Mouse (Mus musculus) hindbrain, embryonic 11.5 days (tissue): Measurements from ENCODE around the gene Plac1. TPM values are rescaled to one million over a fixed set of nuclear protein-coding genes. Genes with fewer than 3 reads are reported as not detected.

Source experiments
- ATAC-seq: fragments of 200-750 bp; cut with Nextera tagmentation; 2 replicates; pipeline ENCODE4 v1.8.0; 2017; ENCODE audit warnings: mild to moderate bottlenecking, moderate TSS enrichment, moderate library complexity; ENCODE audit not compliant: low FRiP score
- DNase-seq: peaks from one replicate; pipeline ENCODE4 v3.0.0-alpha.2; 2015; ENCODE audit warnings: low spot score
- H3K27ac ChIP-seq: fragments of 300-500 bp; sonication (generic); 2 replicates; pipeline ENCODE4 v1.5.1; 2014; ENCODE audit warnings: mild to moderate bottlenecking, low read depth, low read length
- H3K27me3 ChIP-seq: fragments of 300-500 bp; sonication (generic); 2 replicates; pipeline ENCODE4 v1.6.1; 2014; ENCODE audit warnings: mild to moderate bottlenecking, low read length, moderate library complexity, mixed read lengths; ENCODE audit not compliant: control insufficient read depth, insufficient read depth
- H3K36me3 ChIP-seq: fragments of 300-500 bp; sonication (generic); 2 replicates; pipeline ENCODE4 v1.6.1; 2014; ENCODE audit warnings: mild to moderate bottlenecking, low read length, moderate library complexity, mixed read lengths; ENCODE audit not compliant: control insufficient read depth, insufficient read depth
- H3K4me1 ChIP-seq: fragments of 300-500 bp; sonication (generic); replicated peaks from 2 replicates; pipeline ENCODE4 v1.6.1; 2014; ENCODE audit warnings: low read length, mixed read lengths; ENCODE audit not compliant: control insufficient read depth, insufficient read depth
- H3K4me2 ChIP-seq: fragments of 300-500 bp; sonication (generic); replicated peaks from 2 replicates; pipeline ENCODE4 v1.6.1; 2014; ENCODE audit warnings: mild to moderate bottlenecking, low read depth, low read length
- H3K4me3 ChIP-seq: fragments of 300-500 bp; sonication (generic); 2 replicates; pipeline ENCODE4 v1.5.1; 2014; ENCODE audit warnings: low read depth, low read length
- H3K9ac ChIP-seq: fragments of 300-500 bp; sonication (generic); 2 replicates; pipeline ENCODE4 v1.6.1; 2014; ENCODE audit warnings: low read depth, low read length
- H3K9me3 ChIP-seq: fragments of 300-500 bp; sonication (generic); 2 replicates; pipeline ENCODE4 v1.6.1; 2016; ENCODE audit warnings: low read length; ENCODE audit not compliant: control insufficient read depth
- WGBS: fragments of 180-500 bp; shearing (Covaris S2); extraction: QIAGEN DNeasy Blood & Tissue Kit; methylation state at CpG from one replicate; pipeline ENCODE4 v1.1.7; 2014; 5-methylcytosine and 5-hydroxymethylcytosine counted together
- polyA plus RNA-seq: library from polyadenylated mRNA; unstranded; fragments of >200 nt; fragmentation: Nextera tagmentation; extraction: Ambion mirVana; gene quantifications from 2 replicates; pipeline ENCODE4 v1.2.1, GENCODE M21; 2014

Gene Plac1
- polyA plus RNA-seq, 1 experiment from 2014 or later, result 1.4 TPM

DNA sequence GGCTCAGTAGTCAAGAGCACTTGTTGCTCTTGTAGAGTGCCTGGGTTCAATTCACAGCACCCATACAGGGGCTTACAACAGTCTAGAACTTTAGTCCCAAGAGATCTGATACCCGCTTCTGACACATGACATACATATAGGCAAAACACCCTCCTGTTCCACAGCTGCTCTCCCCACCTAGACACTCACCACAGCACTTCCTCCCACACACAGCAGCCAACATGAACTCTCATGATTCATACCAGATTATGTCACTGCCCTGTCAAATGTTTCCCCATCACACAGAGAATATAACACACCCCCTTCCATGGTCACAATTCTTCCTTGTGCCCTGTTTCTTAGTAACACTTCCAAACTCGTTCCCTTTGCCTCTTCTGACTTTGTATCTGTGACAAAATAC is 71.3 kb downstream of the Plac1 start:
- no peaks in the 10 kb centered on the region for H3K27me3 ChIP-seq
- H3K4me1 ChIP-seq, result no peaks in the 10 kb centered on the region
- no peak overlapping the region for H3K9ac ChIP-seq
- no peaks in the 10 kb centered on the region for H3K36me3 ChIP-seq
- WGBS, result 83% methylated on average over 2 of the region's 2 CpGs
- H3K27ac ChIP-seq, result no peak overlapping the region
- ATAC-seq (no peak), DNase-seq (no peak)
- H3K4me3 ChIP-seq, result no peak overlapping the region
- H3K4me2 ChIP-seq, result no peak overlapping the region
- no peaks in the 10 kb centered on the region for H3K9me3 ChIP-seq

GRCm38 (mm10) chrX:53166901-53167525 is 72.9 kb downstream of the Plac1 start:
- Histone ChIP-seq H3K36me3 (no peaks in the 10 kb centered on the region), H3K9me3 (no peaks in the 10 kb centered on the region), H3K9ac (no peak overlapping the region), H3K4me2 (no peak overlapping the region), H3K27me3 (no peaks in the 10 kb centered on the region), H3K4me3 (no peak overlapping the region), H3K27ac (no peak overlapping the region), H3K4me1 (no peaks in the 10 kb centered on the region)
- DNase-seq (no peak), ATAC-seq (no peak)
- WGBS, result 65% methylated on average over 4 of the region's 4 CpGs

- Histone ChIP-seq H3K27me3 (no peaks in the 10 kb centered on the region), H3K4me1 (no peaks in the 10 kb centered on the region), H3K4me2 (no peak overlapping the region), H3K9ac (no peak overlapping the region), H3K9me3 (no peaks in the 10 kb centered on the region), H3K36me3 (no peaks in the 10 kb centered on the region), H3K4me3 (no peak overlapping the region), H3K27ac (no peak overlapping the region)
- WGBS, result 52% methylated on average over 15 of the region's 15 CpGs
- DNase-seq (no peak), ATAC-seq (no peak)
Observed at GRCm38 (mm10) chrX:53166251-53166900, 73.5 kb downstream of the Plac1 start.

DNA sequence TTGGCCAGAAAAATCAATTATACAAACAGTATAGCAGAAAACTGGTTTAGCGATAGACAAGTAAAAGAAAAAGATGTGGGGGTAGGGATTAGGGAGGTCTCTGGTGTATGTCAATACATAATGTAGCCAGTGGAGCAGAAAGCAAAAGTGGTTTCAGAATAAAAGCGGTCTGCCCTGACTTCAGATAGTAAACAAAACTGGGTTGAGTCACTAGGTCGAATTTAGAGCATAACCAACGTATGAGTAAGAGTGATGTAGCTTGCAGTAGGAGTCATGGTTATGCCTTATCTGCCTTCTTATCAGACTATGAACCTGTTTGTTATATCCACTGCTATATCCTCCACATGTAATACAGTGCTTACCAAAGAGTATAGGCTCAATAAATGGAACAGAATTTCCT is 77.3 kb downstream of the Plac1 start:
- H3K9me3 ChIP-seq, result no peaks in the 10 kb centered on the region
- H3K4me3 ChIP-seq, result no peak overlapping the region
- no peaks in the 10 kb centered on the region for H3K4me1 ChIP-seq
- WGBS, result 67% methylated on average over 4 of the region's 4 CpGs
- ATAC-seq (no peak), DNase-seq (no peak)
- no peak overlapping the region for H3K27ac ChIP-seq
- H3K9ac ChIP-seq, result no peak overlapping the region
- H3K27me3 ChIP-seq, result no peaks in the 10 kb centered on the region
- no peak overlapping the region for H3K4me2 ChIP-seq
- H3K36me3 ChIP-seq, result no peaks in the 10 kb centered on the region

DNA sequence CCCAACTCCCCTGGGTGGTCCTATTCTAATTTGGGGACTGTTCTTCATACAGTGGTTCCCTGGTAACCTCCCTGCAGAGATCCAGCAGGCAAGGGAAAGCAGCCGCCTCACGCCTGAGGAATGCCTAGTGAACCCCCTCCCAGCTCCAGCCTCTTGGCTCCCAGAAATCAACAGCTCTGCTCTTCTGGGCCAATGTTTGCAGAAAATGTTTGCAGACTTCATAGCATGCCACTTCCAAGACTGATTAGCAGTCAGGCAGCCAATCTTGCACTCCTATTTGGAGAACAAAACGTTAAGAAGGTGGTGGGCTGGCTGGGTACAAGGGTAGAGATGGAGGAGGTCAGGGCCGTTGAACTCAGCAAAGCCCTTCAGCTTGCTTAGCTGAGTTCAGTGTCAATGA is 78.3 kb downstream of the Plac1 start:
- Histone ChIP-seq H3K4me2 (no peak overlapping the region), H3K36me3 (no peaks in the 10 kb centered on the region), H3K9ac (no peak overlapping the region), H3K4me3 (no peak overlapping the region), H3K27me3 (no peaks in the 10 kb centered on the region), H3K4me1 (no peaks in the 10 kb centered on the region), H3K9me3 (no peaks in the 10 kb centered on the region), H3K27ac (no peak overlapping the region)
- no peak for ATAC-seq
- WGBS, result 55% methylated on average over 4 of the region's 4 CpGs
- DNase-seq, result no peak

- H3K4me2 ChIP-seq, result no peak overlapping the region
- H3K4me1 ChIP-seq, result no peaks in the 10 kb centered on the region
- no peak overlapping the region for H3K4me3 ChIP-seq
- no peaks in the 10 kb centered on the region for H3K36me3 ChIP-seq
- no peak overlapping the region for H3K9ac ChIP-seq
- no peaks in the 10 kb centered on the region for H3K9me3 ChIP-seq
- no peak for DNase-seq
- ATAC-seq, result no peak
- H3K27ac ChIP-seq, result no peak overlapping the region
- H3K27me3 ChIP-seq, result no peaks in the 10 kb centered on the region
- 62% methylated on average over 5 of the region's 5 CpGs for WGBS
Observed at GRCm38 (mm10) chrX:53161115-53161514, 78.8 kb downstream of the Plac1 start.

- H3K9ac ChIP-seq, result no peak overlapping the region
- H3K36me3 ChIP-seq, result no peaks in the 10 kb centered on the region
- H3K4me2 ChIP-seq, result no peak overlapping the region
- H3K27ac ChIP-seq, result no peak overlapping the region
- no peak for DNase-seq
- H3K9me3 ChIP-seq, result no peaks in the 10 kb centered on the region
- no peaks in the 10 kb centered on the region for H3K27me3 ChIP-seq
- ATAC-seq, result no peak
- H3K4me1 ChIP-seq, result no peaks in the 10 kb centered on the region
- 58% methylated on average over 2 of the region's 2 CpGs for WGBS
- no peak overlapping the region for H3K4me3 ChIP-seq
Observed at GRCm38 (mm10) chrX:53148039-53148438, 91.9 kb downstream of the Plac1 start.

GRCm38 (mm10) chrX:53146389-53146917 is 93.5 kb downstream of the Plac1 start:
- no peaks in the 10 kb centered on the region for H3K27me3 ChIP-seq
- H3K27ac ChIP-seq, result no peak overlapping the region
- H3K4me1 ChIP-seq, result no peaks in the 10 kb centered on the region
- no peaks in the 10 kb centered on the region for H3K9me3 ChIP-seq
- H3K4me2 ChIP-seq, result no peak overlapping the region
- 80% methylated on average over 5 of the region's 5 CpGs for WGBS
- DNase-seq, result no peak
- no peak overlapping the region for H3K4me3 ChIP-seq
- ATAC-seq, result no peak
- H3K36me3 ChIP-seq, result no peaks in the 10 kb centered on the region
- H3K9ac ChIP-seq, result no peak overlapping the region

DNA sequence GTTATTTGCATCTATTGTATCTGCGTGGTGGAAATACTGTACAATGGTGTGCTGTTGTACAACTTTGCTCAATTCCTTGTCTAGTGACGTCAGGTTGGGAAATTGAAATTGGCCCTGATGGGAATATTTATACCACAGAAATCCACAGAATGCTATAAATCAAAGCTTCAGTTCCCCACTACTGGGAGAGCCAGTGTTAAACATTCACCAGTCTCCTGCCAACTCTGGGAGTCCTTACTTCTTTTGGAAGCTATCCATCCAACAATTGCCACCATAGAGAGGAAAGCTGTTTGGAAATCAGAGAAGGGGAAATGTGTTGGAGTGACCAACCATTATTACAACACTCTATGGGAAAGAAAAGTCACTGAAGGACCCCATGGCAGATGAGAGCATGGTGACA is 100.3 kb downstream of the Plac1 start:
- Histone ChIP-seq H3K4me1 (no peaks in the 10 kb centered on the region), H3K9ac (no peak overlapping the region), H3K27me3 (no peaks in the 10 kb centered on the region), H3K27ac (no peak overlapping the region), H3K9me3 (no peaks in the 10 kb centered on the region), H3K4me2 (no peak overlapping the region), H3K4me3 (no peak overlapping the region), H3K36me3 (no peaks in the 10 kb centered on the region)
- WGBS, result 91% methylated on average over 2 of the region's 2 CpGs
- no peak for DNase-seq
- no peak for ATAC-seq
